Comparison of ENCODE assay signal across 8 mouse cellular contexts in the genomic region with DNA sequence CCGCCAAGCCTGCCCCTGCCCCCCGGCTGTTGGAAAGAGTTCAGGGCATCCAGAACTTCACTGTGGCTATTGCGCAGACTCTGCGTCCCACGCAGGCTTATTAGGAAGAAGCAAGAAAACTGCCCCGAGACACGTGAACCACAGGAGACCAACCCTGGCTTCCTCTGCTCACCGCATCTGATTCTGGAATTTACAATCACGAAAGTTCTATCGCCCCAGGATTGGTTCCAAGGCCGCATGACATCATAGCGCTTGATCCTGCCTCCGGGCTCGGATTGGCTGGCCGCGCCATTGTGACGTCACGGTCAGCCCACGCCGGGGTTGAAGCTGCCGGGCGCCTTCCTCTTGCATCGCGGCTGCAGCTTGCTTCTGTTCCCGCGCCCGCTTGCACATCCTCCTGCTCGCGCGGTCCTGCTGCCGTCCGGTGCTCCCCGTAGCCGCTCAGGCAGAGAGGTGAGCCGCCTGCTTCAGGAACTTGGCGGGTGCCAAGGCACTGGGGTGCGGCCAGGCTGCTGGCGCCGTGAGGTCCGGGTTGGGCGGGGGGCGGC. TPM values are rescaled to one million over a fixed set of nuclear protein-coding genes. Genes with fewer than 3 reads are reported as not detected.
DNase-seq lines count a peak whose midpoint lies in the region; ATAC-seq and TF ChIP-seq lines count a peak whose summit lies in the region.

TSS of gene Elovl5 (plus strand) at position 291 of the 548 bp plus-strand sequence.

- peak; percentile 96 for ATAC-seq in Patski
- peak; percentile 93 for ATAC-seq in hindbrain, embryonic 13.5 days (ENCODE audit: low FRiP score)

- peak within 1 kb of the TSS; percentile 95 for H3K27ac ChIP-seq in hindbrain, embryonic 13.5 days

- in situ Hi-C loops in Patski (cut with MboI; ENCODE audit: low pct_unique_long_range_greater_than_20kb): no loop called here

- POLR2A ChIA-PET in Patski (lab: Charles Lee): interaction anchor here (1.5 kb wide), 1 partner anchor 8 kb away, joined by 3 read pairs; no protein-coding TSS in a partner anchor

- DNase-seq in Patski (ENCODE audit: low read depth, low spot score): peak; percentile 85
- DNase-seq in cerebellum, postnatal 14 days: peak; percentile 98 to 99
- DNase-seq in frontal cortex, postnatal 14 days (ENCODE audit: low spot score in 2 of 2): peak; percentile 96 to 97
- peak; percentile 95 to 97 for DNase-seq in layer of hippocampus, postnatal 25 days (ENCODE audit: extremely low spot score in 1 of 2, low spot score in 1 of 2)
- peak; percentile 98 for DNase-seq in lung, postnatal 25 days (ENCODE audit: low spot score)
- peak; percentile 97 for DNase-seq in retina, embryonic 14.5 days (ENCODE audit: low spot score)
- DNase-seq in thymus, postnatal 4 days: peak; percentile 97

- no peaks in the 10 kb centered on the region for H3K9me3 ChIP-seq in hindbrain, embryonic 13.5 days

- H3K9ac ChIP-seq in hindbrain, embryonic 13.5 days: peak within 1 kb of the TSS; percentile 90

- WGBS in hindbrain, embryonic 13.5 days: 1% methylated on average over 42 of the region's 42 CpGs

- peak within 1 kb of the TSS; percentile 83 for H3K4me2 ChIP-seq in hindbrain, embryonic 13.5 days

- CTCF ChIA-PET in Patski (lab: Charles Lee): no interaction called here

- no peaks in the 10 kb centered on the region for H3K27me3 ChIP-seq in Patski
- H3K27me3 ChIP-seq in hindbrain, embryonic 13.5 days: no peaks in the 10 kb centered on the region

- H3K36me3 ChIP-seq in hindbrain, embryonic 13.5 days: no peaks in the 10 kb centered on the region

- TF ChIP-seq CTCF in Patski (IDR thresholded peaks at IDR 0.05): no peak

- H3K4me3 ChIP-seq in hindbrain, embryonic 13.5 days: peak within 1 kb of the TSS; percentile 91

- peaks cover 28% of the 10 kb centered on the region for H3K4me1 ChIP-seq in hindbrain, embryonic 13.5 days (replicated peaks)

RNA-seq across cellular contexts. Expression of gene Elovl5, which starts in this region (rescaled TPM):
- polyA plus RNA-seq in Patski (2021): 65.1 TPM
- 56.6 and 58.5 TPM in 2 replicates for polyA plus RNA-seq in hindbrain, embryonic 13.5 days (2015; fragmentation: Nextera tagmentation; extraction: Ambion mirVana)
- total RNA-seq in layer of hippocampus, postnatal 25 days (2021): 10 to 100 TPM; 68.9 to 74.6 TPM

Comparison
In these comparisons a context has a peak if more than half of its experiments do, and no peak if none do; other contexts are left out.
1. Peak in every context shown above with its lines: DNase-seq, ATAC-seq, H3K4me3 ChIP-seq and H3K27ac ChIP-seq.